Mouse (Mus musculus) spleen, postnatal 36 days (tissue): ENCODE results near the gene Msln.

Experiments
- DNase-seq, 2 experiments: peaks; one replicate each; pipeline ENCODE4 v3.0.0; 2022; ENCODE audit warnings: low spot score in 2 of 2, mixed read lengths in 1 of 2

The Msln gene

GRCm38 (mm10) chr17:25725264-25725663, 28.9 kb downstream of the Msln start:
- no peak for DNase-seq

GRCm38 (mm10) chr17:25723919-25724318, 30.3 kb downstream of the Msln start:
- no peak for DNase-seq

GRCm38 (mm10) chr17:25723470-25723869, 30.7 kb downstream of the Msln start:
- no peak for DNase-seq

GRCm38 (mm10) chr17:25721476-25721875, 32.7 kb downstream of the Msln start:
- DNase-seq = no peak

DNA sequence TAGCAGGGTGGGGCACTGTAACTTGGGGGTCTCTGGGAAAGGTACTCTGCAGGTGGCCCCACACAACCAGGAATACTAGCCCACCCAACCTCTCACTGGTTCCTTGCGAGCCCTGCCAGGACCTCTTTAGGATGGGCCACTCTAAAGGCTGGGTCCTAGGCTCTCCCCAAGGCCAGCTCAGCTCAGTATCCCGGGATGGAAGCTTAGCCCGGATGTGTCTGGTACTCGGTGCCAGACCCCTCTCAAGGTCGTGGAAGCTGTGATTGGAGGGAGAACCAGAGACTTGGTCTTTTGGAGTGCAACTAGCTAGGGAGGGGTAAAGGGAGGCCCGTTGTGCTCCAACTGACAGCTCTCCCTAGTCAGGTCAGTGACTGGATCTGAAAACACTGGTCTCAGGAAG, 36.5 kb downstream of the Msln start:
- no peak for DNase-seq

GRCm38 (mm10) chr17:25716711-25717637, 37.2 kb downstream of the Msln start, which contains the start of gene Gng13:
Gng13 (plus strand) TSS chr17:25717171.
- DNase-seq = no peak

DNA sequence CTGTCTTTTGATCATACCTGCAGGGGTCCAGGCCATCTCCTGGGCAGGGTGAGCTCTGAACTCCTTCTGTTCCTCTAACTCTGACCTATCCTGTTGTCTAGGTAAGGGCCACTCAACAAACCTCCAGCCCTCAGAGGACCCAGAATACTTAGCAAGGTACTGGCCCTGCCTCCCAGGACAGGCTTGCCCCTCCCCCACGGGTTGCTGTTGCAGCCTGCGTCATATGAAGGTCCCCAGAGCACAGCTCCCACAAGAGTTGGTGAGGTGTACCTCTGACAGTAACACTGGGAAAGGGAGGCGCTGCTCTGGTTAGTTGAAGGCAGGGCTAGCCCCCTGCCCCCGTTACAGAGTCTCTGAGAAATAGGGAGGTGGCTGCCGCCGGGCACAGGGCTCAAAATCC, 38.0 kb downstream of the Msln start:
- DNase-seq = no peak

- DNase-seq = no peak
Observed at GRCm38 (mm10) chr17:25715627-25716026, 38.6 kb downstream of the Msln start.

DNA sequence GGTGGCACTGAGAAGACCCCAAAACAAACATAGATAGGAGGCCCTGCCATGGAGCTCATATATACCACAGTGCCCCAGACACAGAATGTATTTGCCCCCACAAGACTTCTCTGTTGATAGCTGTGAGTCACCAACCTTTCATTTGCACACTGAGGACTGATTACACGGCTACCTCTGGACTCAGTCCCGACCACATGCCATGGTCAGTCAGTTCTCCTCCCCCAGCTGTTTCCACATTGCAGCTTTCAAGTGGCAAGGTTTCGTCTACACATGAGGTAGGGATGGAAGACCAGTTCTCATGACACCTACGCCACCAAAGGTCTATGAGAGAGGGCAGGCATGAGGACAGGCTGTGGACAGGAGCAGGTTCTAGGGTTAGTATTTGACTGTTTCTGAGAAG, 43.0 kb downstream of the Msln start:
- DNase-seq = no peak

- no peak for DNase-seq
Observed at GRCm38 (mm10) chr17:25709994-25710393, 44.2 kb downstream of the Msln start.

DNA sequence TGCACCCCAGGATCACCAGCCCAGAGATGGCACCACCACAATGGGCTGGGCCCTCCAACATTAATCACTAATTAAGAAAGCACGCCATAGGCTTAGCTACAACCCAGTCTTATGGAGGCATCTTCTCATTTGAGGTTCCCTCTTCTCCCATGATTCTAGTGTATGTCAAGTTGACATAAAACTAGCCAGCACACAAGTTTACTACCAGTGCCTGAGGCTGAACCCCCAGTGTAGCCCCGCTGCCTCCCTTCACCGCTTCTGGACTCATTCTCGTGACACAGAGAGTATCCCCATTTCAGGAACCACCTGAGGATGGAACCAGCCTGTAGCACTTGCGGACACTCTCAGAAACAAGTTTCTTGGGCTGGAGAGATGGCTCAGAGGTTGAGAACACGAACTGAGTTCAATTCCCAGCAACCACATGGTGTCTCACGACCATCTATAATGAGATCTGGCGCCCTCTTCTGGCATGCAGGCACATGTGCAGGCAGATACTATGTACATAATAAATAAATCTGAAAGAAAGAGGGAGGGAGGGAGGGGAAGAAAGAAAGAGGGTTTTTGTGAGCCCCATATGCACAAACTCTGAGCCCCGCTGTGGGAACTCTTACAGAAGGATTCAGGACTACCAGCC, 53.2 kb downstream of the Msln start:
- no peak for DNase-seq
